Mouse (Mus musculus) midbrain, embryonic 11.5 days (tissue): ENCODE data around the gene Tpcn1. TPM values are rescaled to one million over a fixed set of nuclear protein-coding genes. Genes with fewer than 3 reads are reported as not detected.

Source experiments
- ATAC-seq: fragments of 200-750 bp; cut with Nextera tagmentation; 2 replicates; pipeline ENCODE4 v1.8.0; 2017; ENCODE audit warnings: moderate TSS enrichment, moderate library complexity; ENCODE audit not compliant: low FRiP score
- DNase-seq: peaks from one replicate; pipeline ENCODE4 v3.0.0; 2015; ENCODE audit warnings: low spot score; ENCODE audit errors: missing footprints
- H3K27ac ChIP-seq: fragments of 300-500 bp; sonication (generic); 2 replicates; pipeline ENCODE4 v1.5.1; 2014; ENCODE audit warnings: low read depth, low read length
- H3K27me3 ChIP-seq: fragments of 300-500 bp; sonication (generic); 2 replicates; pipeline ENCODE4 v1.6.1; 2014; ENCODE audit warnings: mild to moderate bottlenecking, low read length, moderate library complexity, mixed read lengths; ENCODE audit not compliant: control insufficient read depth, insufficient read depth
- H3K36me3 ChIP-seq: fragments of 300-500 bp; sonication (generic); 2 replicates; pipeline ENCODE4 v1.6.1; 2014; ENCODE audit warnings: mild to moderate bottlenecking, low read length, moderate library complexity, mixed read lengths; ENCODE audit not compliant: control insufficient read depth, insufficient read depth
- H3K4me1 ChIP-seq: fragments of 300-500 bp; sonication (generic); 2 replicates; pipeline ENCODE4 v1.6.1; 2014; ENCODE audit warnings: low read length; ENCODE audit not compliant: control insufficient read depth, insufficient read depth
- H3K4me2 ChIP-seq: fragments of 300-500 bp; sonication (generic); 2 replicates; pipeline ENCODE4 v1.6.1; 2014; ENCODE audit warnings: mild to moderate bottlenecking, moderate library complexity
- H3K4me3 ChIP-seq: fragments of 300-500 bp; sonication (generic); 2 replicates; pipeline ENCODE4 v1.5.1; 2014; ENCODE audit warnings: low read depth, low read length
- H3K9ac ChIP-seq: fragments of 300-500 bp; sonication (generic); 2 replicates; pipeline ENCODE4 v1.6.1; 2014; ENCODE audit warnings: low read length
- H3K9me3 ChIP-seq: fragments of 300-500 bp; sonication (generic); 2 replicates; pipeline ENCODE4 v1.6.1; 2016; ENCODE audit warnings: low read length; ENCODE audit not compliant: control insufficient read depth
- WGBS: fragments of 180-500 bp; shearing (Covaris S2); extraction: QIAGEN DNeasy Blood & Tissue Kit; methylation state at CpG from one replicate; pipeline ENCODE4 v1.1.7; 2014; 5-methylcytosine and 5-hydroxymethylcytosine counted together
- polyA plus RNA-seq: library from polyadenylated mRNA; unstranded; fragments of >200 nt; fragmentation: Nextera tagmentation; extraction: Ambion mirVana; gene quantifications from 2 replicates; pipeline ENCODE4 v1.2.1, GENCODE M21; 2014

Gene Tpcn1
- polyA plus RNA-seq, 1 experiment from 2014 or later: 10.8 TPM

DNA sequence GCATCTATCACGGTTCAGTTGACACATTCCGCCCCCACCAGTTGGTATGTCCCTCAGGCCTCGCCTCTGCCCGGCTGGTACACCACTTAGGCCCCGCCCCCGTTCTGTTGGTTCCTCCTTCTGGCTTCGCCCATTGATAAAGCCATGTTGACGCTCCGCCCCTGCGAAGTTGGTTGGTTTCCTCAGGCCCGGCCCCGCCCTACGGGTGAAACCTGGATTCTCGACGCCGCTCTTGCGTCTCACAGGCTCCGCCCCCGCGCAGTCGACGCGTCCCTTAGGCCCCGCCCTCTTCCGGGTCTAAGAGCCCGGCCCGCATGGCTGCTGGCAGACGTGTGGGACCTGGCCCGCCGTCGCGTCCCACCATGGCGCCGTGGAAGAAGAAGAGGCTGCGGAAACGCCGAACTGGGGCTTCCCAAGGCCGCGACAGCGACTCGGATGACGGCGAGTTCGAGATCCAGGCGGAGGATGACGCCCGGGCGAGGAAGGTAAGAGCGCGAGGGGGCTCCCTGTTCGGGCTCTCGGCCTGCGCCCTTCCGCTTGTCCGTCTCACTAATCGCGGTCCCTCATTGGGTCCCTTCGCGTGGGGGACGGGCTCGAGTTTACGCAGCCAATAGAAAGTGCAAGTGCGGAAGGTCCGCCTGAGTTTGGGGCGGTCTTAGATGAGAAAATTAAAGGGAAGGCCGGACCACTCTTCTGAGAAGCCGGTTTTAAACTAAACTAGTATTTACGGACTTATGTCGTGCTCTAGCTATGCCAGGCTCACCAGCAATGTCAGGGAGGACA is 24.5 kb upstream of the Tpcn1 start:
- Histone ChIP-seq H3K4me1 (peaks cover 15% of the 10 kb centered on the region), H3K9me3 (peaks cover 3% of the 10 kb centered on the region; the same call in 1 of the 2 replicates), H3K9ac (peak overlapping the region; percentile 72), H3K36me3 (peaks cover 7% of the 10 kb centered on the region; the same call in 1 of the 2 replicates), H3K4me2 (peak overlapping the region; percentile 92), H3K27me3 (no peaks in the 10 kb centered on the region), H3K4me3 (peak overlapping the region; percentile 48), H3K27ac (no peak overlapping the region; the same call in 1 of the 2 replicates)
- under 1% methylated on average over 69 of the region's 69 CpGs for WGBS
- peak; percentile 95 for ATAC-seq
- peak; percentile 99 for DNase-seq

DNA sequence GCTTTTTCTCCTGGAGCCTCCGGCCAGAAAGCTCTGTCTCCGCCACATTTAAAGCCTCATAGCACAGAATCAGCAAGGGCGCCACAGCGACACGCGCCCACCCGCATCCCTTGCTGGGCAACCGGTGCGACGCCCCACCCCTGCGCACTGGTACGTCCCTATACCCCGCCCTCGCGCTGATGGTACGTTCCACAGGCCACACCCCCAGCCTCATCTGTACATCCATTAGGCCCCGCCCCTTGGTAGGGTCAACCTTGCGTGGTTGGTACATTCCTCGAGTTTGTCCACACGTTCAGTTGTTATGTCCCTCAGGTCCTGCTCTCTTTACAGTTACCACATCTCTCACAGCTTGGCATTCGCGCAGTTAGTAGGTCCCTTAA is 24.0 kb upstream of the Tpcn1 start, which contains the start of the genes Rita1 and Ddx54:
Gene Rita1 (minus strand): TSS at position 148 of the 380 bp plus-strand sequence.
Gene Ddx54 (plus strand): TSS at position 298 of the 380 bp plus-strand sequence.
- under 1% methylated on average over 22 of the region's 22 CpGs for WGBS
- Histone ChIP-seq H3K4me2 (peak within 1 kb of the TSS; percentile 92), H3K4me3 (peak within 1 kb of the TSS; percentile 48), H3K9me3 (peaks cover 3% of the 10 kb centered on the region; the same call in 1 of the 2 replicates), H3K27ac (no peak within 1 kb of the TSS; the same call in 1 of the 2 replicates), H3K4me1 (peaks cover 15% of the 10 kb centered on the region), H3K36me3 (peaks cover 7% of the 10 kb centered on the region; the same call in 1 of the 2 replicates), H3K27me3 (no peaks in the 10 kb centered on the region), H3K9ac (peak within 1 kb of the TSS; percentile 72)
- DNase-seq (peak; percentile 100), ATAC-seq (peak; percentile 87)

DNA sequence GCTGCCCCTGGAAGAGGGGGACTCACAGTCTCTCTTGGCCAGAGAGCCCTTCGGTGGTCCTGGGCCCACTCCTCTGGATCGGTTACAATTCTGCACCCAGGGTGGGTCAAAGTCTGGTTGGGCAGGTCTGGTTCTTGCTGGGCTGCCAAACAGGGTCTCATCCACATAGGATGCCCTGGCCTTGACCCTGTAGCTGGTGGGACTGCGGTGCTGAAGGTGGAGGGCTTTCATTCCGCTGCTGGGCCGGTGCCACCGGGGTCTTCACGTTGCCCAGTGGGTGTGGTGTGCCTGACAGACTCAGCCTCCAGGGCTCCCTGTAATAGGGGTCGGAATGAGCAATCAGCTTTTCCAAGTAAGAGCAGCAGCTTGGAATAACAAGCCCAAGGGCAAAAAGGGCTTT is 22.9 kb upstream of the Tpcn1 start:
- no peak for ATAC-seq
- Histone ChIP-seq H3K9me3 (peaks cover 3% of the 10 kb centered on the region; the same call in 1 of the 2 replicates), H3K27me3 (no peaks in the 10 kb centered on the region), H3K36me3 (peaks cover 3% of the 10 kb centered on the region; the same call in 1 of the 2 replicates), H3K4me3 (peak overlapping the region; percentile 48), H3K9ac (peak overlapping the region; percentile 64), H3K27ac (no peak overlapping the region), H3K4me2 (peak overlapping the region; percentile 80), H3K4me1 (peaks cover 15% of the 10 kb centered on the region)
- DNase-seq: no peak
- 65% methylated on average over 8 of the region's 8 CpGs for WGBS

DNA sequence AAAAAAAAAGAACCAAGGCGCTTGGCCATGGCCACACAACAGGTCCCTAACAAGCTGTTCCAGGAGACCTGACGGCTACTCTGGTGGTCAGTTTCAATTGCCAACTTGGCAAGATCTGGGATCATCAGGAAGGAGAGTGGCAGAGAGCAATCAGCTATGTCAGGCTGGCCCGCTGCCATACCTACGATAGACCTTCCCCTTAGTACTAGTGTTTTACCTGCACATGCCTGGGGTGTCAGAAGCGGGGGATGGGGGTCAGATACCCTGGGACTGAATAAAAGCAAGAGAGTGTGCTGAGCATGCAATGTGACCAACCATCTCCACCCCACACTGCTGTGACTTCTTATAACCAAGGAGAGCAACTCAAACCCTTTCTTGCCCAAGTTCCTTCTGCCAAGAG is 22.4 kb upstream of the Tpcn1 start:
- no peaks in the 10 kb centered on the region for H3K27me3 ChIP-seq
- 91% methylated on average over 5 of the region's 5 CpGs for WGBS
- H3K9me3 ChIP-seq: peaks cover 3% of the 10 kb centered on the region; the same call in 1 of the 2 replicates
- H3K4me1 ChIP-seq: peaks cover 15% of the 10 kb centered on the region
- H3K9ac ChIP-seq: no peak overlapping the region
- peaks cover 2% of the 10 kb centered on the region; the same call in 1 of the 2 replicates for H3K36me3 ChIP-seq
- no peak overlapping the region for H3K4me3 ChIP-seq
- ATAC-seq (no peak), DNase-seq (no peak)
- no peak overlapping the region; the same call in 1 of the 2 replicates for H3K4me2 ChIP-seq
- no peak overlapping the region for H3K27ac ChIP-seq

DNA sequence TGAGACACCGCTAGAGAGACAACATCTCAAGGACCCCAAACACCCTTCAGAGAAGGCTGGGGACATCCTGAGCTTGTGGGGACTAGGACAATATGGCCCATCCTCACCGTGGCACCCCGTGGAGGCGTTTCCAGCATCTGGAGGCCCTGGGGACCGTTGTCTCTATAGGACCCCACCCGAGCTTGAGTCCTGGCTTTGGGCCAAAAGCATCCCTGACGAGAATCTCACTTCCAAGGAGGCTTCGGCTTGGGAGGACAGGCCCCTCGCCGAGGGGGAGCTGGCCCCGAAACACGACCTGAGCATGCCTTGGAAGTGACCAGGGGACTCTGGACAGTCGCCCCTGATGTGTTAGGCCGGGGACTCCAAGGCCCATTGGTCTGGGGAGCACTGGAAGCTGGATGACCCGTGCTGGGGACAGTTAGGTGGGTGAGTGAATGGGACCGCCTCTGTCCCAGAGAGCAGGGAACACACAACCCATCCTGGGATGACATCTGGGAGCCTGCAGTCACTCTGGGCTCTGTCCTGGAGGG is 20.8 kb upstream of the Tpcn1 start:
- Histone ChIP-seq H3K27ac (no peak overlapping the region), H3K9ac (no peak overlapping the region), H3K36me3 (no peaks in the 10 kb centered on the region), H3K4me1 (peaks cover 20% of the 10 kb centered on the region), H3K4me3 (no peak overlapping the region), H3K27me3 (no peaks in the 10 kb centered on the region), H3K9me3 (no peaks in the 10 kb centered on the region), H3K4me2 (no peak overlapping the region)
- ATAC-seq (no peak), DNase-seq (no peak)
- WGBS: 91% methylated on average over 16 of the region's 16 CpGs

DNA sequence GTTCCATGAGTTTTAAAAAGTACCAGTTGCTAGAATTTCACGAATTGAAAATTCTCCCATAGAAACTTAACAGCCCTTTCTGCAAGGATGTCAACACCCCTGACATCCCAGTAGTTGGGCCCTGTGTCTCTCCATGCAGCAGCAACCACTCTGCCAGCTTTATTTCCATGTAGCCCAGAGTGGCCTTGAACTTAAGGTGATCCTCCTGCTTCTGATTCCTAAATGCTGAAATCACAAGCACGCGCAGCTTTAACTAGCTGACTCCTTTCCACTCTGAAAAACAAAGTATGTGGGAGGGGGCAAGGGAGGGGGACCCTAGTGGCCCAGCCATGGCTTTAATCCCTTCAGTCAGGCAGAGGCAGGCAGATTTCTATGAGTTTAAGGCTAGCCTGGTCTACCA is 18.9 kb upstream of the Tpcn1 start:
- ATAC-seq: no peak
- Histone ChIP-seq H3K4me3 (no peak overlapping the region), H3K9me3 (no peaks in the 10 kb centered on the region), H3K36me3 (no peaks in the 10 kb centered on the region), H3K4me1 (peaks cover 14% of the 10 kb centered on the region), H3K9ac (no peak overlapping the region), H3K27me3 (no peaks in the 10 kb centered on the region), H3K4me2 (no peak overlapping the region), H3K27ac (no peak overlapping the region)
- WGBS: 84% methylated on average over 3 of the region's 3 CpGs
- DNase-seq: no peak

DNA sequence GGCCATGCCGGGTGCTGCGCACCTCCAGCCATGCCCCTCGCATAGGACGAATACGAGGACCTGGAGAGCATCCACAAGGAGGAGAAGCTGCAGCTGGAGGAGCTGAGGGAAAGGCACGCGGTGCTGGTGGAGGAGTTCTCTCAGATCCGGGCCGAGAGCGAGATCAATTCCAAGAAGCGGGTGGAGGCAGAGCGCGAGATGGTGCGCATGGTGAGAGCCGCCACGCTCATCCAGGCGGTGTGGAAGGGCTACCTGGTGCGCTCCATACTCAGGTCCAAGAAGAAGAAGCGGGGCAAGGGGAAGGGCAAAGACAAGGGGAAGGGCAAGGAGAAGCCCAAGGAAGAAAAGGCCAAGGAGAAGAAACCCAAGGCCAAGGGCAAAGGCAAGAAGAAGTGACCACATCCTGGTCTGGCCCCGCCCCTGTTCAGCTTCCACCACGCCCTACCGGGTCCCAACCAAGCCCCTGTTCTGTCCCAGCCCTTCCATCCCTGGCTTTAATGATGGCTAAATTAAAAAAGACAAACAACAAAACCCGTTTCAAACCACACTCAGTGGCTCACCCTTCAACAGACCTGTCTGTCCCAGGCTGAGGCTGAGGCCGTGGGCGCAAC is 18.2 kb upstream of the Tpcn1 start:
- H3K4me2 ChIP-seq: no peak overlapping the region
- no peak overlapping the region for H3K4me3 ChIP-seq
- no peaks in the 10 kb centered on the region for H3K27me3 ChIP-seq
- H3K9ac ChIP-seq: 0 out of 2 replicates have a peak overlapping the region, but pooled peaks have one; percentile 10
- H3K36me3 ChIP-seq: no peaks in the 10 kb centered on the region
- peaks cover 11% of the 10 kb centered on the region for H3K4me1 ChIP-seq
- H3K9me3 ChIP-seq: no peaks in the 10 kb centered on the region
- no peak overlapping the region for H3K27ac ChIP-seq
- 64% methylated on average over 25 of the region's 25 CpGs for WGBS
- ATAC-seq: no peak
- DNase-seq: no peak

DNA sequence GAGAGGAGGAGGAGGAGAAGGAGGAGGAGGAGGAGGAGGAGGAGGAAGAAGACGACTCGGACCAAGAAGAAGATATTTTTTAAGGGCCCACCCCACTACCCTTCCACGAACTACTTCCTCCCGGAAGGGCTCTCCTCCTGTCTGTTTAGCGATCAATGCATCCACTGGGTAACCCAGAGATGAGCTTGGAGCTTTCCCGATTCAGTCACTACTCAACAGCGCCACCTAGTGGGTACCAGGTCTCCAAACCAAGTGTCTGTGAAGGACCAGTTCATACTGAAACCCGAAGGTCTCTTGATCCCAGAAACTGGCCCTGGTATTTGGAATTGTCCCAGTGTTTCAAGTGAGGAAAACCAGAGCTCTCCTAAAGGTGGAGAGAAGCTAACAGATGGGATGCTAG is 17.2 kb upstream of the Tpcn1 start:
- H3K27ac ChIP-seq: no peak overlapping the region
- H3K4me2 ChIP-seq: peak overlapping the region; percentile 59; the same call in 1 of the 2 replicates
- no peaks in the 10 kb centered on the region for H3K27me3 ChIP-seq
- WGBS: 1% methylated on average over 8 of the region's 8 CpGs
- peaks cover 4% of the 10 kb centered on the region; the same call in 1 of the 2 replicates for H3K4me1 ChIP-seq
- peak overlapping the region; percentile 29 for H3K4me3 ChIP-seq
- H3K36me3 ChIP-seq: no peaks in the 10 kb centered on the region
- no peaks in the 10 kb centered on the region for H3K9me3 ChIP-seq
- peak; percentile 98 for DNase-seq
- ATAC-seq: peak; percentile 66
- peak overlapping the region; percentile 45; the same call in 1 of the 2 replicates for H3K9ac ChIP-seq
